Mouse (Mus musculus): ENCODE data around the gene Gm14632. TPM values are rescaled to one million over a fixed set of nuclear protein-coding genes. Genes with fewer than 3 reads are reported as not detected.
"Not testable (repeated sequence)": the region's sequence is repeated elsewhere in the genome, so short reads cannot be mapped to it uniquely, and the experiment has no call there.

The Gm14632 gene
- not detected in 2 replicates for polyA plus RNA-seq (2015; fragmentation: Nextera tagmentation; extraction: Ambion mirVana)

GRCm38 (mm10) chrX:30329472-30329871, at the start of gene Gm14632:
Gm14632 (plus strand) TSS chrX:30329772.
- H3K9me3 ChIP-seq (ENCODE audit: control insufficient read depth, low read length); H3K27me3 ChIP-seq (replicated peaks; ENCODE audit: control insufficient read depth, insufficient read depth, low read length); H3K9ac ChIP-seq (ENCODE audit: low read depth, low read length); H3K36me3 ChIP-seq (ENCODE audit: control insufficient read depth, insufficient read depth, low read length); H3K4me1 ChIP-seq (ENCODE audit: control insufficient read depth, insufficient read depth, low read length); H3K27ac ChIP-seq (ENCODE audit: low read length); H3K4me3 ChIP-seq (ENCODE audit: low read length); ATAC-seq; H3K4me2 ChIP-seq (ENCODE audit: low read depth, low read length): not testable (repeated sequence)
- 96% methylated on average over 4 of the region's 7 CpGs for WGBS
